Mouse (Mus musculus) gonadal fat pad, adult 2 months (tissue): Measurements from ENCODE around the gene Atp6v0c. TPM values are rescaled to one million over a fixed set of nuclear protein-coding genes. Genes with fewer than 3 reads are reported as not detected.
A peak's percentile ranks its signal among the peaks of the same experiment; 100 is the strongest.

Experiments used
- DNase-seq: peaks from one replicate; pipeline ENCODE4 v3.0.0-alpha.2; 2012; ENCODE audit warnings: low read depth
- polyA plus RNA-seq: library from polyadenylated mRNA; depleted of rRNA; stranded (reverse); fragments of >200 nt; gene quantifications from 2 replicates; pipeline ENCODE4 v1.2.3, GENCODE M21; 2012

The Atp6v0c gene
- polyA plus RNA-seq, 1 experiment = 1,024 TPM

- DNase-seq = no peak
These were observed 29.8 kb upstream of the Atp6v0c start for GRCm38 (mm10) chr17:24199252-24199651.

GRCm38 (mm10) chr17:24197032-24197824 lies 27.7 kb upstream of the Atp6v0c start:
- DNase-seq = no peak

- DNase-seq = no peak
These were observed 25.8 kb upstream of the Atp6v0c start for GRCm38 (mm10) chr17:24195349-24195748.

- no peak for DNase-seq
These were observed 24.3 kb upstream of the Atp6v0c start for GRCm38 (mm10) chr17:24193769-24194168.

GRCm38 (mm10) chr17:24193268-24193667 lies 23.8 kb upstream of the Atp6v0c start:
- DNase-seq = no peak

- no peak for DNase-seq
These were observed 23.3 kb upstream of the Atp6v0c start for GRCm38 (mm10) chr17:24192848-24193247.

- no peak for DNase-seq
These were observed 22.0 kb upstream of the Atp6v0c start for GRCm38 (mm10) chr17:24191481-24191880.

- DNase-seq = no peak
These were observed 21.4 kb upstream of the Atp6v0c start for GRCm38 (mm10) chr17:24190934-24191333.

GRCm38 (mm10) chr17:24174259-24174658 lies 4.8 kb upstream of the Atp6v0c start:
- DNase-seq = no peak

- DNase-seq = no peak
These were observed 3.9 kb upstream of the Atp6v0c start for GRCm38 (mm10) chr17:24173423-24173822.

- DNase-seq = no peak
These were observed 2.2 kb upstream of the Atp6v0c start for GRCm38 (mm10) chr17:24171738-24172137.

- DNase-seq = no peak
These were observed 1.2 kb upstream of the Atp6v0c start for GRCm38 (mm10) chr17:24170729-24171128.

GRCm38 (mm10) chr17:24170125-24170524 lies 623 bp upstream of the Atp6v0c start:
- no peak for DNase-seq

- DNase-seq = peak; percentile 56
These were observed 768 bp downstream of the Atp6v0c start for GRCm38 (mm10) chr17:24168590-24169277.

- DNase-seq = no peak
These were observed 1.5 kb downstream of the Atp6v0c start for GRCm38 (mm10) chr17:24167891-24168505.

GRCm38 (mm10) chr17:24167120-24167519 lies 2.4 kb downstream of the Atp6v0c start:
- DNase-seq = no peak

GRCm38 (mm10) chr17:24164566-24165259 lies 4.8 kb downstream of the Atp6v0c start:
- no peak for DNase-seq

GRCm38 (mm10) chr17:24163176-24163962 lies 6.1 kb downstream of the Atp6v0c start, which contains the start of gene Amdhd2:
Gene Amdhd2 (minus strand): TSS chr17:24163766.
- DNase-seq = no peak

- no peak for DNase-seq
These were observed 6.8 kb downstream of the Atp6v0c start for GRCm38 (mm10) chr17:24162584-24163175.

- DNase-seq = no peak
These were observed 8.0 kb downstream of the Atp6v0c start for GRCm38 (mm10) chr17:24161466-24161865.

GRCm38 (mm10) chr17:24157526-24157925 lies 12.0 kb downstream of the Atp6v0c start:
- no peak for DNase-seq
